Mouse (Mus musculus) layer of hippocampus, adult 9-10 months (tissue): ENCODE measurements at regions not wholly inside any gene's neighbourhood (a gene's known extent, or its start where the extent isn't known, plus 50 kb on each side); places are given as distances from the start of the nearest gene placed in this dataset.
A peak's percentile ranks its signal among the peaks of the same experiment; 100 is the strongest.

ENCODE experiments used
- DNase-seq: peaks from one replicate; pipeline ENCODE4 v3.0.0; 2022; ENCODE audit warnings: low spot score

DNA sequence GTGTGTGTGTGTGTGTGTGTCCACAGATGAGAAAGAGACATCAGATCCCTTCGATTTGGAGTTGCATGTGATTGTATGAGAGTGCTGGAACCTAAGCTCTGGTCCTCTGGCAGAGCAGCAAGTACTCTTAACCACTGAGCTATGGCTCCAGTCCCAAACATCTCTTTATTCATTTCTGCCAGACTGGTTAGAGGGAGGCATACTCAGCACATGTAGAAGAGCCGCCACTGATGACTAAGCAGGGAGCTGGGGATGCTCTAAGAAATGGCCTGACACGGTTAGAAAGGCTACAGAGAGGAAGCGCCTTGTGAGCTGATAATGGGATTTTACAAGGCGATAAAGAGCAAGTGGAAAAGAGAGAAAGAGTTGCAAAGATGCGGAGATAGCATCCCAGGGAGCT is 287.3 kb upstream of the Castor2 start:
- DNase-seq = no peak

DNA sequence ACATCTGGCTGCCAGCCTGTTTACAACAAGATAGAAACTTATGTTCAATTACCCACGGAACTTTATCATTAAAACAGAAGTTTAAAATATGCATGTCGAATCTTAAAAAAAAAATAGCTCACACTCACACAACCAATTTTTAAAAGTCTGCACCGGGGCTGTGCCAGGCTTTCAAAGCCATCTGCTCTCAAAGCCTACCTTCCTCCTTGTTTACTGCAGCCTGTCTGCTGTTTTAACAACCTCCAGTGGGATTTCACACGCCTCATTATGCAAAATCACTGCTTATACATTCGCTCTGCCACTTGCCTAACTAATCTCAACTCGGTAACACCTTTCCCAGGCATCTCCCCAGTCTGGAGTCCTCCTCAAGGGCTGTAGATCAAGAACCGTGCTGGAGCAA is 292.6 kb upstream of the Castor2 start:
- no peak for DNase-seq

- DNase-seq = no peak
Observed at GRCm38 (mm10) chr5:133802001-133802400, 297.5 kb upstream of the Castor2 start.

DNA sequence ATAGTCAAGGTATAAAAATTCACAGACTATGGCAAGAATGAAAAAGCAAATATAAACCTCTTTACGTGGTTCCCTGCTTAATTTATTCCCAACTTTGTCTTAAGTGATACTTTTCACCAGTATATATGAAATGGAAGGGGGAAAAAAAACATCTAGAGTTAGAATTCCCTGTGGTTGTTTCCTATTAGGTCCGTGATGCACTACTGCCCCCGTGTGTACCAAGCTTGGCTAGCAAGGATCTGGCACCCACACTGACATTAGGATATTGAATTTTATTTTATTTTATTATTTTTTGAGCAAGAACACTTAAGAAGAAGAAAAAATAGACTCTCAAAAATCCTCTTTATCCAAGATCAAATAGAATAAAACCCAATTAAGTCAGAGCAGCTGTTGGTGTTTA is 303.9 kb upstream of the Castor2 start:
- peak; percentile 43 for DNase-seq

GRCm38 (mm10) chr5:133790726-133791125 is 308.8 kb upstream of the Castor2 start:
- DNase-seq = no peak

GRCm38 (mm10) chr5:133788006-133788405 is 311.5 kb upstream of the Castor2 start:
- DNase-seq = no peak

DNA sequence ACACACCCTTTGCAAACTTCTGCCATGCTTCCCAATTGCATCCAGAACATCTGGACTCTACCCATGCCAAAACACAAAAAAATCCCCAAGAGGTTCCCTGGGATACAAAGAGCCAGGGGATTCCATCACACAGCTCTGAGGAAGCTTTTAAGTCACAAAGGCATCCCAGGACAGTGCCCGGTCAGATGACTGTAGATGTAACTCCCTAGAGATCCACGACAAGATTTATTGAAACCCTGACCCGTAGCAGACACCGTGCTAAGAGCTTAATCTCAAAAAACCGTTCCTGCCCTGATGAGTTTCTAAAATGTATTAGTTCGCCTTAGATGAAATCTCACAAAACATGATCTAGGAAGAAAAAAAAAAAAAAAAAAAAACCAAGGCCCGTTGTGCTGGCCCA is 312.0 kb upstream of the Castor2 start:
- DNase-seq = no peak

DNA sequence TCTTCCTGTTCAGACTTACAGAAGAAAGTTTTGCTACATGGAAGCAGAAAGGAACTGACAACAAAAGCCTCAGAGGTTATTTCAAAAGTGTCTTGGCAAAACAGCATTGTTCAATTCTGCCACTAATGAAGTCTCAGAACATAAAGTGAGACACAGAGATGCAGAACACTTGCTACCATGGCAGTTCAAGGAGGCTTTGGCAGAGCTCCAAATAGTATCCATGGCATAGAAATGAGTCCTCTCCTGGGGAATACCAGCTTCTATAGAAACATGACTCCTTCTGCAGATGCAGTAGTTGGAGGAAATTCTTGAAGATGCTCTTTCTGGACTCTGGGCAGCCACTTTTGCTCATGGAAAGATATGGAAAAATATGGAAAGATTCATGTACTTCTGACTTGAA is 322.9 kb upstream of the Castor2 start:
- DNase-seq = no peak

- no peak for DNase-seq
Observed at GRCm38 (mm10) chr5:133774116-133774515, 325.4 kb upstream of the Castor2 start.

DNA sequence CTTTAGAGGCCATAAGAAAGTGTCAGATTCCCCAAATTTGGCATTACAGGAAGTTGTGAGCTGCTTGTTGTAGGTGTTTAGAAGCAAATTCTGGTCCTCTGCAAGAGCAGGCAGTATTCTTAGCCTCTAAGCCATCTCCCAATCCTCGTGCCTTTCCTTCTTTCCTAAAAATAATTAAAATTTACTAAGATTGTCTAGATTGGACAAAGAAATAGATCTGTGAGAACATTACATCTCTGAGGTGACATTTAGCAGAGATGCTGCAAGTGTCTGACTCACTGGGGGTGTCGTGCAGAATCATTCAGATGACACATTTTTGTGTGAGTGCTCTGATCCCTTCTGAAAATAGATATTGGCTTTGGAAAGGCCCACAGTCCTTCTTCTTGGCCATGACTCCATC is 330.7 kb upstream of the Castor2 start:
- no peak for DNase-seq

DNA sequence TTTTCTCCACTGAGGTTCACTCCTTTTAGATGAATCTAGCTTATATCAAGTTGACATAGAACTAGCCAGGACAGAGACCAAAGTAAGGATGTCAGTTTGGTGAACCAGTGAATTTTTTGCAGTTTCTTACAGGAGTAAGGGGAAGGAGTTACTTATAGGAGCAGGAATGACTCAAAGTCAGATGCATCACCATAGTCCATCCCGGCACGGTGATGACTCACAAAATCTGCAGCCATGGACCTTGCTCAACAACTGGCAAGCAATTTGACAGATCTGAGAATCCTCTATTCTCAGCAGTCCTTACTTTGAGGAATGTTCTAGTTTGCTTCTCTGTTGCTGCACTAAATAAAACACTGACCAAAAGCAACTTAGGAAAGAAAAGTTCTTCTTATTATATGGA is 341.7 kb upstream of the Castor2 start:
- no peak for DNase-seq

- no peak for DNase-seq
Observed at GRCm38 (mm10) chr5:133754180-133754579, 345.3 kb upstream of the Castor2 start.

DNA sequence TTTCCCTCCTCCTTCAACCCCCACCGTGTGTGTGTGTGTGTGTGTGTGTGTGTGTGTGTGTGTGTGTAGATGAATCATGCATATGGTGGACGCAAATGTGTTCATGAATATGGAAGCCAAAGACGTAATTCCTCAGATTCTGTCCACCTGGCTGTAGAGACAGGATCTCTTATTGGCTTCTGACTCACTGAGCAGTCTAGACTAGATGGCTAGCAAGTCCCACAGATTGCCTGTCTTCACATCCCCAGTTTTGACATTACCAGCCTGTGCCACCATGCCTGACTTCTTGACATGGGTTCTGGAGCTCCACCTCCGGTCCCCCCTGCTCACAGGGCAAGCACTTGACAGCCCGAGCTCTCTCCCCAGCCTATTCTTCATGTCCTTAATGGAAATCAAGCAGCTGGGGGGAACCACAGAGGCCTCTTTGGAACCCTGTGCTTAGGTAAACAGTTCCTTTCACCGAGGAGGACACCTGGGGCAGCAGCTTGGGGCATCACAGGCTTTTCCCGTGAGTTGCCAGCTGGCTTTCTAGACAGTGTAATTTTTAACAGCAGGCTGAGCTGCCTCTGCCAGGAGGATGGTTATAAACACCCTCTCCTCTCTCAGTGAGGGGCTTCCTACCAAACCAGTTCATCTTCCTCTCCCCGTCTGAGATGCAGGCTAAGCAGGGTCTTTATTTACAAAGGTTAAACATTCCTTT is 345.9 kb upstream of the Castor2 start:
- no peak for DNase-seq

- no peak for DNase-seq
Observed at GRCm38 (mm10) chr5:133746960-133747359, 352.6 kb upstream of the Castor2 start.

- no peak for DNase-seq
Observed at GRCm38 (mm10) chr5:133746411-133746810, 353.1 kb upstream of the Castor2 start.

GRCm38 (mm10) chr5:133744136-133744535 is 355.4 kb upstream of the Castor2 start:
- DNase-seq = no peak

GRCm38 (mm10) chr5:133743606-133744005 is 355.9 kb upstream of the Castor2 start:
- DNase-seq = no peak

- no peak for DNase-seq
Observed at GRCm38 (mm10) chr5:133731871-133732270, 367.6 kb upstream of the Castor2 start.

GRCm38 (mm10) chr5:133718187-133719078 is 381.1 kb upstream of the Castor2 start:
- peak; percentile 0 for DNase-seq

GRCm38 (mm10) chr5:133715830-133716229 is 383.7 kb upstream of the Castor2 start:
- DNase-seq = no peak

- DNase-seq = no peak
Observed at GRCm38 (mm10) chr5:133712652-133713051, 386.9 kb upstream of the Castor2 start.

DNA sequence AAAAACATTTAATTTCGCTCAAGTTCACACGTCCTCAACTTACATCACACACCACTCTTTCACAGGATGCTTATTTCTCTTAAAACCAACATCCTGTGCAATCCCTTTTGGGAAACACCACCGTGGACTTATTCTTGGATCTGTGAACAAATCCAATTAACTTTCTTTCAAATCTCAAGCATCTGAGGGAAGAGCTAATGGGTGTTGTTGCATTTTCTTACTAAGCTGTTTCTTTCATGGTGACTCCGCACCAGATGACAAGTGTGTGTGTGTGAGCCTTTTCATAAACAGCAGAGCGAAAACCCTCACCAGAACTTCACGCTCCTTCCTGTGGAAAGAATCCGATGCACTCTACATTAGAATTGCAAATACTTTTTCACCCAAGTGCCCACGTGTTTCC is 390.6 kb upstream of the Castor2 start:
- DNase-seq = peak; percentile 1

GRCm38 (mm10) chr5:133686206-133686605 is 413.3 kb upstream of the Castor2 start:
- DNase-seq = no peak
